24 mouse cellular contexts compared by ENCODE assay signal in genomic region chr9:14143988-14144387, GRCm38 (mm10).
DNase-seq lines count a peak whose midpoint lies in the region; ATAC-seq and TF ChIP-seq lines count a peak whose summit lies in the region.
"Had no signal": no experiment of that assay in that cellular context is flagged by ENCODE, and none has a peak within 500 bp of the region (broad histone marks: within the 10 kb centered on the region; RNA-seq: fewer than 3 reads in every experiment).

No protein-coding gene starts in this region.

- TF ChIP-seq RAD21 in CH12.LX (IDR thresholded peaks at IDR 0.05; ENCODE audit: low read depth, low read length), result no peak; the same call in 1 of the 2 replicates

- H3K9me3 ChIP-seq in CH12.LX (replicated peaks; ENCODE audit: low read length), result peaks cover 15% of the 10 kb centered on the region
- H3K9me3 ChIP-seq in hindbrain, embryonic 16.5 days (ENCODE audit: control insufficient read depth, low read length), result no peaks in the 10 kb centered on the region
- H3K9me3 ChIP-seq: embryonic facial prominence, embryonic 10.5 days; embryonic facial prominence, embryonic 12.5 days; forebrain, embryonic 13.5 days; forebrain, embryonic 15.5 days had no signal

- DNase-seq in CH12.LX (ENCODE audit: extremely low read depth), result peak; percentile 65
- DNase-seq in splenic B cell, adult 2 months (ENCODE audit: low read depth, low spot score), result peak; percentile 6
- no peak for DNase-seq in Muller cell, postnatal 12 days (ENCODE audit: inconsistent ontology term)
- DNase-seq in neural tube, embryonic 10.5 days (ENCODE audit: extremely low spot score, low spot score), result no peak
- no peak for DNase-seq in lung, adult 2 months
- DNase-seq: adrenal gland, adult 2 months; adrenal gland, postnatal 10 days; adrenal gland, postnatal 25 days; B cell, adult 2 months; cerebellum, adult 11 months; cerebellum, adult 18-20 months; cerebellum, adult 8-10 months; cerebellum, adult 9-11 months; cerebellum, postnatal 14 days; cerebellum, postnatal 36 days; forebrain, postnatal 0 days had no signal

- dilution Hi-C loops in CH12.LX (cut with MboI; ENCODE audit: extremely low pct_ligation_motif_present, extremely low pct_unique_long_range_greater_than_20kb, low sequenced_read_pairs), result no loop called here

- H3K27me3 ChIP-seq in CH12.LX (replicated peaks), result no peaks in the 10 kb centered on the region
- no peaks in the 10 kb centered on the region for H3K27me3 ChIP-seq in splenic B cell, adult 2 months (ENCODE audit: control insufficient read depth, insufficient read depth, low read length, poor library complexity, severe bottlenecking)
- H3K27me3 ChIP-seq in hindbrain, embryonic 16.5 days (replicated peaks; ENCODE audit: control insufficient read depth, insufficient read depth, low read length), result no peaks in the 10 kb centered on the region
- H3K27me3 ChIP-seq: embryonic facial prominence, embryonic 12.5 days; forebrain, embryonic 13.5 days; forebrain, embryonic 15.5 days had no signal

- H3K79me2 ChIP-seq in CH12.LX (replicated peaks; ENCODE audit: control insufficient read depth, extremely low read depth, insufficient read depth, poor library complexity, severe bottlenecking), result no peaks in the 10 kb centered on the region

- no peaks in the 10 kb centered on the region for H3K36me3 ChIP-seq in CH12.LX (replicated peaks in 1 of 2; ENCODE audit: control insufficient read depth in 1 of 2, insufficient read depth in 1 of 2, low read length in 1 of 2)
- H3K36me3 ChIP-seq in splenic B cell, adult 2 months (ENCODE audit: control insufficient read depth, insufficient read depth, low read length, poor library complexity, severe bottlenecking), result no peaks in the 10 kb centered on the region
- no peaks in the 10 kb centered on the region for H3K36me3 ChIP-seq in hindbrain, embryonic 16.5 days (ENCODE audit: control insufficient read depth, insufficient read depth, low read length)
- H3K36me3 ChIP-seq: embryonic facial prominence, embryonic 10.5 days; embryonic facial prominence, embryonic 12.5 days; forebrain, embryonic 15.5 days had no signal

- H3K4me3 ChIP-seq in CH12.LX (replicated peaks in 1 of 3; ENCODE audit: low read depth in 2 of 3, low read length in 2 of 3, poor library complexity in 1 of 3), result peak overlapping the region in 2 of 3 experiments; percentile 1 to 38
- H3K4me3 ChIP-seq in hindbrain, embryonic 16.5 days (ENCODE audit: low read length), result no peak overlapping the region
- no peak overlapping the region for H3K4me3 ChIP-seq in lung, adult 2 months (replicated peaks; ENCODE audit: extremely low read depth, low read depth, low read length)
- H3K4me3 ChIP-seq: embryonic facial prominence, embryonic 10.5 days; embryonic facial prominence, embryonic 12.5 days; forebrain, embryonic 13.5 days; forebrain, embryonic 15.5 days had no signal

- TF ChIP-seq POLR2A in CH12.LX (IDR thresholded peaks at IDR 0.05; ENCODE audit: low read depth, low read length), result no peak
- no peak for TF ChIP-seq POLR2A in lung, adult 2 months (IDR thresholded peaks at IDR 0.05; ENCODE audit: borderline replicate concordance, extremely low read depth, low read depth, low read length)

- peak; percentile 67 for ATAC-seq in common myeloid progenitor, adult 5-6 weeks (replicated peaks; ENCODE audit: low read depth, poor library complexity, severe bottlenecking)
- ATAC-seq in megakaryocyte, adult 5-6 weeks (ENCODE audit: poor library complexity, severe bottlenecking), result peak; percentile 54; the same call in 1 of the 2 replicates
- no peak for ATAC-seq in hindbrain, embryonic 16.5 days
- ATAC-seq: CD4-positive, CD25-positive, alpha-beta regulatory T cell, adult 4 months; forebrain, embryonic 13.5 days; forebrain, embryonic 15.5 days; forebrain, postnatal 0 days had no signal

- WGBS in hindbrain, embryonic 16.5 days, result 57% methylated on average over 2 of the region's 2 CpGs
- 53% methylated on average over 2 of the region's 2 CpGs for WGBS in lung, adult 2 months

- TF ChIP-seq CTCF in CH12.LX (conservative IDR thresholded peaks at IDR 0.05 in 1 of 2, IDR thresholded peaks at IDR 0.05 in 1 of 2; ENCODE audit: low read depth in 2 of 2, low read length in 2 of 2), result no peak
- TF ChIP-seq CTCF in lung, adult 2 months (IDR thresholded peaks at IDR 0.05; ENCODE audit: insufficient read depth, low read length), result no peak

- no peak for TF ChIP-seq EP300 in CH12.LX (IDR thresholded peaks at IDR 0.05; ENCODE audit: low read length)

- in situ Hi-C loops in CH12.LX (cut with MboI; ENCODE audit: low pct_ligation_motif_present, low pct_unique_long_range_greater_than_20kb, low sequenced_read_pairs), result no loop called here

- H3K4me2 ChIP-seq in CH12.LX (ENCODE audit: insufficient read depth, low read depth, poor library complexity, severe bottlenecking), result peak overlapping the region; percentile 59
- no peak overlapping the region for H3K4me2 ChIP-seq in hindbrain, embryonic 16.5 days (ENCODE audit: low read length)
- H3K4me2 ChIP-seq: embryonic facial prominence, embryonic 12.5 days; forebrain, embryonic 13.5 days; forebrain, embryonic 15.5 days had no signal

- H3K4me1 ChIP-seq in CH12.LX (ENCODE audit: control insufficient read depth in 1 of 2, insufficient read depth in 2 of 2), result peaks cover 12 to 54% of the 10 kb centered on the region in 2 experiments
- no peaks in the 10 kb centered on the region for H3K4me1 ChIP-seq in hindbrain, embryonic 16.5 days (ENCODE audit: control insufficient read depth, insufficient read depth, low read depth, low read length)
- H3K4me1 ChIP-seq in lung, adult 2 months (ENCODE audit: control insufficient read depth, insufficient read depth, low read length), result no peaks in the 10 kb centered on the region
- H3K4me1 ChIP-seq: embryonic facial prominence, embryonic 12.5 days; forebrain, embryonic 13.5 days; forebrain, embryonic 15.5 days had no signal

- peak overlapping the region; percentile 12; the same call in 1 of the 2 replicates for H3K9ac ChIP-seq in CH12.LX (ENCODE audit: insufficient read depth, low read depth)
- H3K9ac ChIP-seq in hindbrain, embryonic 16.5 days (ENCODE audit: low read depth, low read length), result no peak overlapping the region
- H3K9ac ChIP-seq: embryonic facial prominence, embryonic 12.5 days; forebrain, embryonic 13.5 days; forebrain, embryonic 15.5 days; forebrain, postnatal 0 days had no signal

- peak overlapping the region; percentile 42; the same call in 1 of the 2 replicates for H3K27ac ChIP-seq in CH12.LX (ENCODE audit: insufficient read depth, low read depth)
- no peak overlapping the region for H3K27ac ChIP-seq in hindbrain, embryonic 16.5 days (ENCODE audit: low read depth, low read length)
- H3K27ac ChIP-seq: embryonic facial prominence, embryonic 10.5 days; embryonic facial prominence, embryonic 12.5 days; forebrain, embryonic 13.5 days; forebrain, embryonic 15.5 days had no signal

TF ChIP-seq in CH12.LX, 34 proteins besides CTCF, POLR2A, EP300 and RAD21:
- TF ChIP-seq ELF1 (IDR thresholded peaks at IDR 0.05; ENCODE audit: low read depth, low read length) (no peak), GABPA (IDR thresholded peaks at IDR 0.05; ENCODE audit: insufficient replicate concordance, low read depth, low read length) (no peak), PAX5 (IDR thresholded peaks at IDR 0.05; ENCODE audit: low read length) (no peak), JUN (IDR thresholded peaks at IDR 0.05; ENCODE audit: insufficient read depth, low read depth, low read length) (no peak), JUND (conservative IDR thresholded peaks at IDR 0.05; ENCODE audit: low read depth, low read length) (no peak), SMC3 (IDR thresholded peaks at IDR 0.05; ENCODE audit: low read depth, low read length) (no peak), BHLHE40 (IDR thresholded peaks at IDR 0.05; ENCODE audit: low read depth, low read length) (no peak), NRF1 (IDR thresholded peaks at IDR 0.05; ENCODE audit: low read depth, low read length) (no peak), SIN3A (IDR thresholded peaks at IDR 0.05; ENCODE audit: low read length) (no peak), USF2 (conservative IDR thresholded peaks at IDR 0.05; ENCODE audit: low read depth, low read length) (no peak), ZNF384 (IDR thresholded peaks at IDR 0.05; ENCODE audit: low read depth, low read length) (no peak), UBTF (IDR thresholded peaks at IDR 0.05; ENCODE audit: low read depth, low read length) (no peak)

Comparison
In these comparisons a context has a peak if more than half of its experiments do, and no peak if none do; other contexts are left out.
1. DNase-seq: peak in CH12.LX (single experiment) and splenic B cell, adult 2 months (single experiment); none in Muller cell, postnatal 12 days (single experiment), neural tube, embryonic 10.5 days (single experiment) and lung, adult 2 months (single experiment).
2. H3K4me3 ChIP-seq: peak in CH12.LX (2 of 3); none in hindbrain, embryonic 16.5 days (single experiment) and lung, adult 2 months (single experiment).